Mouse (Mus musculus) layer of hippocampus, postnatal 25 days (tissue): ENCODE results near the gene Nrxn1. TPM values are rescaled to one million over a fixed set of nuclear protein-coding genes. Genes with fewer than 3 reads are reported as not detected.
A peak's percentile ranks its signal among the peaks of the same experiment; 100 is the strongest.

ENCODE experiments used
- DNase-seq, 2 experiments: peaks; one replicate each; pipeline ENCODE4 v3.0.0; 2022; ENCODE audit warnings: mixed read lengths in 2 of 2, low spot score in 1 of 2; ENCODE audit errors: extremely low spot score in 1 of 2
- total RNA-seq, 2 experiments: library from RNA; stranded (reverse); gene quantifications; 2 replicates each; pipeline ENCODE4 v1.2.3; 2021

Gene Nrxn1
- total RNA-seq, 2 experiments from 2014 or later = 389 to 440 TPM

- DNase-seq = no peak
Measured at GRCm38 (mm10) chr17:90812485-90812884, 280.4 kb downstream of the Nrxn1 start.

DNA sequence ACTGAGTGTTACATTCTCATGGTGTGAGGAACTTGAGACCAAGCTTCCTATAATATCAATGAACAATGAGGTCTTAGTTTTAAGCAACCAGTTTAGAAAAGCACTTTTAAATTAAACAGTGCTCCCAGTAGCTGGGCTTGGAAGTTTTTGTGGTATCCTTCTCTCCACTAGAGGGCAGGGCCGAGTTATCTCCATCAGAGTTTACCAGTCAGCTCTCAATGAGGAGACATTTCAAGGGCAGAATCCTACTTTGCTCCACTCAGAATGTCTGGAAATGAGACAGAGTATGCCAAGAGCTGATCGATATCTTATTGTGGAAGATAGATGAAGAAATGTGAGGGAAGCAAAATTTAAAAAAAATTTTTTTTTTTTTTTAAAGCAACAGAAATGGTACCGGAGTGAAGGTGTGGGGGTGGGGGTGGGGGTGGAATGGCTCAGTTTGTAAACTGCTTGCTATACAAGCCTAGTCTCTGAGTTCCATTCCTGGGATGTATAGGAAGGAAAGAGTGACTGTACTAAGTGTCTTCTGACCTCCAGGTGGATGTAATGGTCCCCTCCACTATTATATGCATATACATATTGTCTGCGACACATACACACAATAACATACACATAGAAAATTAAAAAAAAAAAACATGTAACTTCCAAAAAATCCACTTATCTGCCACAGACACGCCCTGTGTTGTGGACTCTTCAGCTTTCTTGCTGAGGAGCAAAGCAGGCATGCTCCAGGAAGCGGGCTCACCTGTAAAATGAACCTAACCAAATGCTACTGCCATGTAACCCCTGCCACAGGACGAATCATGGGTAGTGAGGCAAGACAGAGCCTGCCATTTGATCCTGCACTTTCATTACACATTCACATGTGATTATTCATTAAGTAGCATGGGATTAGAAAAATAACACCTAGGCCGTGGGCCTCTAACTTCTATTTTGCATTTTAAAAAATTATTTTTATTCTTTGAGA, 283.4 kb downstream of the Nrxn1 start:
- peak; percentile 41 to 80 for DNase-seq

DNA sequence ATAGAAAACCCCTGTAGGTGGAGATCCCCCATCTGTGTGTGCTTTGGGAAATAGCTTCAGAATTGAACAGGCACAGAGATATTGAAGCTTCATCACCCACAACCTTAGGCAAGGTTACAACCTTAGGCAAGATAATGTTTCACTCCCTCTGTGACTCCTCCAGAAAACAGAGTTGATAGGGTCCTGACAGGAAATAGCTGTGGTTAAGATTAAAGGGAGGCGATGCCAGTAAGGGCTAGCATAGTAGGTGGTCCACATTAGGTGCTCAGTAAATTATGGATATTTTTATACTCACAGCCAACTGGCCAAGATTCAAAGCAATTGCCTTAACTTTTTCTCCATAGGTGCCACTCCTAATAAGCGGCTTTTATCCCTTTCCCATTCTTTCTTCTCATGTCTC, 284.6 kb downstream of the Nrxn1 start:
- DNase-seq = no peak

- DNase-seq = no peak
Measured at GRCm38 (mm10) chr17:90807199-90807598, 285.7 kb downstream of the Nrxn1 start.

GRCm38 (mm10) chr17:90798689-90799088, 294.2 kb downstream of the Nrxn1 start:
- no peak for DNase-seq

DNA sequence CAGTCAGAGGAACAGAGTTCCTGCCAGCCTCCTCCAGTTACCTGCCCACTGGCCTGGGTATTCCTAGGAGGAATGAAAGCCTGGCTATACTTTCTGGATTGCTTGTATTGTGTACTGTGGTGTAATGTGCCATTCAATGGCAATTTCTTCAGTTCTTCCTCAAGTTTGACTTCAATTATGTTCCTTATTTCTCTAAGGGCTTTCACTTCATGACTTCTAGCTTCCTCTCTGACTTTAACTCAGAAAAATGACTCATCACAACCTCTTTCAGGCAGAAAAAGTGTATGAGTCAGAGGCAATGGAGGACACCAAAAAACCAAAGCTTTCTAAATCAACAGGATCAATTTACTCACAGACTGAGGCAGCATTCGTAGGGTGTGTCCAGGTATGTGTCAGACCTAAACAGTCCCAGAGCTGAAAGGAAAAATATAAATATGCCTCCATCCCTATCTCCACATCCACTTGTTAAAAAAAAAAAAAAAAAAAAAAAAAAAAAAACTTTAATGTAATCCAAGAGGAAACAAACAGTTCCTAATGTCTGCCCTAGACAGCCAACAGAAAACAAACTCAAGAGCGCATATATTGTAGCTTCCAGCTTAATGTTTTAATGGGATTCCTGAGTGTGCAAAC, 295.1 kb downstream of the Nrxn1 start:
- no peak for DNase-seq

GRCm38 (mm10) chr17:90796974-90797373, 295.9 kb downstream of the Nrxn1 start:
- no peak for DNase-seq

GRCm38 (mm10) chr17:90788491-90789127, 304.3 kb downstream of the Nrxn1 start:
- DNase-seq = no peak

GRCm38 (mm10) chr17:90788040-90788439, 304.8 kb downstream of the Nrxn1 start:
- no peak for DNase-seq

DNA sequence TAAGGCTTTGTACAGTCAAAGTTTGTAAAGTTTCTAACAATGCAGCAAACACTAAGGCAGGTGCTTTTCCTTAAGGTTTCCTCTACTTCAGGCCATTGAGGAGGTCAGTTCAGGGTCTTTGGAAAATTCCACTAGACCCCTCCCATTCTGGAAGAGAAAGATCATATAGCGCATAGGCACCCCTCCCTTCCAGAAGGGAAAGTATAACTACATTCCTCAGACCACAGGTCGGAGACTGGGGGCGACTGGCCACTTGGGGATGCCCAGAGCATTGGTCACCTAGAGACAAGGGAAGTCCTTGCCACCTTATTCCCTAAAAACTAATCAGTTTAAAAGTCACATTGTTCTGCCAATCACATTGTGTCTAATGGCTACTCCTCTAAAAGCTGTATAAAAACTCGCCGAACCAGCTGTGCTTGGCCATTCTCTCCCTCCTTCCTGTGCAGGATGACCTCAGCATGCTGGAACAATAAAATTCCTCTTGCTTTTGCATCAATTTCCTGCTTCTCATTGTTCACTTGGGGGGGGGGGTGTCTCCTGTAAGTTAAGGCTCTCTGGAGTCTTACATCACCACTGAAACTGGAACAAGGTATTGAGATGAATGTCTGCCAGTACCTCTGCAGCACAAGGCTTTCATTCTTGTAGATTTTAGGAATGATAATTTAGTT, 305.6 kb downstream of the Nrxn1 start:
- no peak for DNase-seq

GRCm38 (mm10) chr17:90780481-90780880, 312.4 kb downstream of the Nrxn1 start:
- DNase-seq = no peak

GRCm38 (mm10) chr17:90775397-90775796, 317.5 kb downstream of the Nrxn1 start:
- no peak for DNase-seq

- DNase-seq = no peak
Measured at GRCm38 (mm10) chr17:90773233-90773632, 319.6 kb downstream of the Nrxn1 start.

GRCm38 (mm10) chr17:90768216-90768615, 324.7 kb downstream of the Nrxn1 start:
- DNase-seq = no peak

DNA sequence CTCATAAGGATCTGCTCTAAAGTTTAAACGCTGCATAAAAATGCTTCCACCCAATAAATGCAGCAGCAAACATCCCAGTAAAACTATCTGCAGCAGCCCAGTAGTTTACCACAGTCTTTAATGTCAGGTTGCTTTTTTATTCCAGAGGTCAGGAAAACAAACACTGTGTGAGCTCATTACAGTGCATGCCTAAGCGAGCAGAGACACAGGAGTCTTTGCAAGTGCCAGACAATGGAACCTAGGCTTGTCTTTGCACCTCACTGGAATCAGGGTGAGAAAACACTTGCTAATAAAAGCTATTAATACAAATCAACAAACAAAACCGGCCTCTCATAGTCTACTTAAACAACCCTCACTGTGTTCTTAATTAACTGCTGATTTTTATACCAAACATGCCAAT, 365.7 kb downstream of the Nrxn1 start:
- no peak for DNase-seq

GRCm38 (mm10) chr17:90704773-90705172, 388.1 kb downstream of the Nrxn1 start:
- DNase-seq = no peak

- no peak for DNase-seq
Measured at GRCm38 (mm10) chr17:90702626-90703025, 390.2 kb downstream of the Nrxn1 start.

DNA sequence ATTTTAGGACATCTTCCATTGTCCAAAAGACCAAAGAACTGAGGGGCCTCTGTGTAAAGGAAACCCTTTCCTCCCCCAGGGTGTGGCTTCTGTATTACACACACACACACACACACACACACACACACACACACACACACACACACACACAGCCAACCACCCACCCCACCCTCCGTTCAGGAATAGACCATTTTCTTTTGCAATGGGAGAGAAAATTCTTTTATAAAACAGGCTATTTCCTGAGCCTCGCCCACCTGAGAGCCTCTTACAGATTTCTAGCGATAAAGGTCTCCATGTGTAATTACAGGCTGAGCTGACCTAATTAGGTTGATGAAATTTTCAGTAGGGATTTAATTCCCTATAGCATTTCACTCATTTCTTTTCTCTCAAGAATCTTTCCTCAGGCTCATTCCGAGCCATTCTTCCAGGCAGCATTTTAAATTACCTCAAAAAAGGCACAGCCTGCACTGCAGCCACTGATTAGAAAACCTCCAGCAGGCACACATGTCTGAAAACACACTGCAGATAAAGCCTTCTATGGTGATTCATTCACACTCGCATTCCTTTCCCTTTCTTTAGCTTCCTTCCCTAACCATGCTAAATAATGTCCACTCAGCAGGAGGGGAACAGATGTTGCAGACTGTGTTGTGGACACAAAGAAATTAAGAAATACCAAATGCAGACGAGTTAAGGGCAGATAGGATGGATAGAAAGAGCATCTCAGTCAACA, 396.6 kb downstream of the Nrxn1 start:
- no peak for DNase-seq

- no peak for DNase-seq
Measured at GRCm38 (mm10) chr17:90695086-90695584, 397.7 kb downstream of the Nrxn1 start.

GRCm38 (mm10) chr17:90684172-90684571, 408.7 kb downstream of the Nrxn1 start:
- DNase-seq = no peak
